8 mouse cellular contexts compared by ENCODE assay signal in genomic region chr9:79875522-79876131, GRCm38 (mm10).
DNase-seq lines count a peak whose midpoint lies in the region; ATAC-seq lines count a peak whose summit lies in the region.

No protein-coding gene starts in this region.

- no peaks in the 10 kb centered on the region for H3K9me3 ChIP-seq in hindbrain, embryonic 12.5 days (replicated peaks)

- H3K4me3 ChIP-seq in hindbrain, embryonic 12.5 days, result no peak overlapping the region

- H3K9ac ChIP-seq in hindbrain, embryonic 12.5 days, result no peak overlapping the region

- H3K27ac ChIP-seq in hindbrain, embryonic 12.5 days, result 0 out of 2 replicates have a peak overlapping the region, but pooled peaks have one; percentile 42

- WGBS in hindbrain, embryonic 12.5 days, result 49% methylated on average over 20 of the region's 20 CpGs

- peak overlapping the region; percentile 13 for H3K4me2 ChIP-seq in hindbrain, embryonic 12.5 days (replicated peaks)

- DNase-seq in ovary, postnatal 14 days (ENCODE audit: low spot score), result peak; percentile 21
- no peak for DNase-seq in ovary, postnatal 36 days (ENCODE audit: low spot score)
- DNase-seq in gastrocnemius, adult 18-20 months (ENCODE audit: low spot score), result peak; percentile 59
- DNase-seq in lung, postnatal 10 days, result peak; percentile 88
- no peak for DNase-seq in frontal cortex, postnatal 14 days (ENCODE audit: low spot score in 2 of 2)
- no peak for DNase-seq in layer of hippocampus, adult 9-10 months (ENCODE audit: low spot score)

- H3K4me1 ChIP-seq in hindbrain, embryonic 12.5 days, result peaks cover 13% of the 10 kb centered on the region

- H3K27me3 ChIP-seq in hindbrain, embryonic 12.5 days, result no peaks in the 10 kb centered on the region

- H3K36me3 ChIP-seq in hindbrain, embryonic 12.5 days, result no peaks in the 10 kb centered on the region

- 0 out of 2 replicates have a peak, but pooled peaks have one; percentile 19 for ATAC-seq in hindbrain, embryonic 12.5 days (ENCODE audit: low FRiP score)
- no peak for ATAC-seq in megakaryocyte progenitor cell, adult 5-6 weeks (replicated peaks; ENCODE audit: poor library complexity)

Comparison
In these comparisons a context has a peak if more than half of its experiments do, and no peak if none do; other contexts are left out.
1. DNase-seq: peak in ovary, postnatal 14 days (single experiment), gastrocnemius, adult 18-20 months (single experiment) and lung, postnatal 10 days (single experiment); none in ovary, postnatal 36 days (single experiment), frontal cortex, postnatal 14 days (0 of 2) and layer of hippocampus, adult 9-10 months (single experiment).